Mouse (Mus musculus): ENCODE results near the gene Cyp1b1.

GRCm38 (mm10) chr17:79726613-79727012, 11.8 kb upstream of the Cyp1b1 start:
- TF ChIP-seq POLR2A (IDR thresholded peaks at IDR 0.05; ENCODE audit: low read depth, low read length): no peak
- TF ChIP-seq CTCF (IDR thresholded peaks at IDR 0.05; ENCODE audit: extremely low read depth, insufficient read depth, insufficient read length, insufficient replicate concordance): no peak
